ENCODE assay signal across 14 mouse cellular contexts in genomic region chr2:69840261-69840660, GRCm38 (mm10). TPM values are rescaled to one million over a fixed set of nuclear protein-coding genes. Genes with fewer than 3 reads are reported as not detected.
DNase-seq lines count a peak whose midpoint lies in the region; ATAC-seq lines count a peak whose summit lies in the region.
"Had no signal": no experiment of that assay in that cellular context is flagged by ENCODE, and none has a peak within 500 bp of the region (broad histone marks: within the 10 kb centered on the region; RNA-seq: fewer than 3 reads in every experiment).

No protein-coding gene starts in this region.

- DNase-seq in cerebellum, postnatal 14 days, result peak; percentile 63 to 72
- DNase-seq in cerebellum, adult 18-20 months, result no peak
- DNase-seq in layer of hippocampus, adult 11-12 months (ENCODE audit: low spot score), result peak; percentile 25
- no peak for DNase-seq in layer of hippocampus, postnatal 25 days (ENCODE audit: extremely low spot score in 1 of 2, low spot score in 1 of 2)
- DNase-seq in 416B (ENCODE audit: low read depth), result peak; percentile 53
- no peak for DNase-seq in lung, adult 18-20 months
- no peak for DNase-seq in ovary, postnatal 10 days (ENCODE audit: low spot score)
- DNase-seq: heart, postnatal 4 days; kidney, postnatal 36 days; liver, embryonic 13.5 days; lung, postnatal 4 days had no signal

- H3K9ac ChIP-seq in midbrain, embryonic 15.5 days, result no peak overlapping the region
- H3K9ac ChIP-seq: liver, embryonic 13.5 days had no signal

- ATAC-seq in midbrain, embryonic 15.5 days (replicated peaks), result 0 out of 2 replicates have a peak, but pooled peaks have one; percentile 27
- ATAC-seq: activated CD4-positive, CD25-positive, alpha-beta regulatory T cell, adult 4 months; intestine, postnatal 0 days had no signal

- no peaks in the 10 kb centered on the region for H3K27me3 ChIP-seq in midbrain, embryonic 15.5 days (replicated peaks)
- H3K27me3 ChIP-seq: liver, embryonic 13.5 days had no signal

- H3K4me1 ChIP-seq in midbrain, embryonic 15.5 days, result no peaks in the 10 kb centered on the region
- H3K4me1 ChIP-seq: liver, embryonic 13.5 days had no signal

- H3K9me3 ChIP-seq in midbrain, embryonic 15.5 days, result no peaks in the 10 kb centered on the region
- H3K9me3 ChIP-seq: liver, embryonic 13.5 days had no signal

- 25% methylated on average over 6 of the region's 6 CpGs for WGBS in midbrain, embryonic 15.5 days

- no peak overlapping the region for H3K27ac ChIP-seq in midbrain, embryonic 15.5 days
- H3K27ac ChIP-seq: liver, embryonic 13.5 days had no signal

- H3K4me3 ChIP-seq in midbrain, embryonic 15.5 days, result no peak overlapping the region
- H3K4me3 ChIP-seq: liver, embryonic 13.5 days had no signal

- H3K36me3 ChIP-seq in midbrain, embryonic 15.5 days (replicated peaks), result peaks cover 5% of the 10 kb centered on the region

- no peak overlapping the region for H3K4me2 ChIP-seq in midbrain, embryonic 15.5 days
- H3K4me2 ChIP-seq: liver, embryonic 13.5 days had no signal

RNA-seq across cellular contexts. Expression of gene Klhl23, which starts 18.5 kb away (rescaled TPM):
- 10 to 100 TPM; 42.2 to 45.8 TPM for total RNA-seq in layer of hippocampus, postnatal 25 days (2021)
- polyA plus RNA-seq in midbrain, embryonic 15.5 days (2015; fragmentation: Nextera tagmentation; extraction: Ambion mirVana), result 88.0 and 94.6 TPM in 2 replicates

RNA-seq across cellular contexts. Expression of gene Ssb, which starts 21.1 kb away (rescaled TPM):
- total RNA-seq in layer of hippocampus, postnatal 25 days (2021), result 100 to 1,000 TPM; 125 to 138 TPM
- polyA plus RNA-seq in midbrain, embryonic 15.5 days (2015; fragmentation: Nextera tagmentation; extraction: Ambion mirVana), result 259 and 271 TPM in 2 replicates

RNA-seq across cellular contexts. Expression of gene Mettl5, which starts 45.2 kb away (rescaled TPM):
- 10 to 100 TPM; 14.2 to 18.0 TPM for total RNA-seq in layer of hippocampus, postnatal 25 days (2021)
- 24.2 and 27.1 TPM in 2 replicates for polyA plus RNA-seq in midbrain, embryonic 15.5 days (2015; fragmentation: Nextera tagmentation; extraction: Ambion mirVana)

RNA-seq across cellular contexts. Expression of gene Phospho2, which starts 50.8 kb away (rescaled TPM):
- total RNA-seq in layer of hippocampus, postnatal 25 days (2021), result 10 to 100 TPM; 19.8 to 25.0 TPM
- polyA plus RNA-seq in midbrain, embryonic 15.5 days (2015; fragmentation: Nextera tagmentation; extraction: Ambion mirVana), result 35.3 and 37.8 TPM in 2 replicates

RNA-seq across cellular contexts. Expression of gene Ccdc173, which starts 50.9 kb away (rescaled TPM):
- total RNA-seq in layer of hippocampus, postnatal 25 days (2021), result 1 to 10 TPM; 1.8 to 2.6 TPM
- polyA plus RNA-seq in midbrain, embryonic 15.5 days (2015; fragmentation: Nextera tagmentation; extraction: Ambion mirVana), result 2.8 and 2.9 TPM in 2 replicates

Comparison
In these comparisons a context has a peak if more than half of its experiments do, and no peak if none do; other contexts are left out.
1. DNase-seq: peak in cerebellum, postnatal 14 days (2 of 2), layer of hippocampus, adult 11-12 months (single experiment) and 416B (single experiment); none in cerebellum, adult 18-20 months (0 of 2), layer of hippocampus, postnatal 25 days (0 of 2), lung, adult 18-20 months (0 of 2) and ovary, postnatal 10 days (single experiment).